Mouse (Mus musculus) left cerebral cortex, adult 11 months (tissue): ENCODE measurements at regions not wholly inside any gene's neighbourhood (a gene's known extent, or its start where the extent isn't known, plus 50 kb on each side); places are given as distances from the start of the nearest gene placed in this dataset.

ENCODE experiments used
- DNase-seq: peaks from one replicate; pipeline ENCODE4 v3.0.0; 2022; ENCODE audit warnings: low spot score

DNA sequence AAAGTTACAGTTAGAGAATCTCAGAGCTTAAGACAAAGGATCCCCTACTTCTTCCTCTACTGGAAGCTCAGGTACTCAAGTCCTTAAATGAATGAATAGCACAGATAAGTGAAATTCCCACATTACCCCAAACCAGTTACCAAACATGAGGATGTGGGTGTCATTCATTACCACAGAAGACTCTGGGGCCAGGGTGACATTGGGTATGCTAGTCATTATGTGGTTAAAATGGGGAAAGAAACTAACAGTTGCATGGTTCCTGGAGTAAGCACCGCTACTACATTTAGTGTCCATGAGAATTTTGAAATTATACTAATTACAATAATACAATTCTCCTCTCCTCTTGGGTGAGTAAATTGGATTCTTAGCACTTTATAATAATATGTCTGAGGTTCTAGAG, 142.9 kb upstream of the Thbs1 start:
- DNase-seq = no peak

DNA sequence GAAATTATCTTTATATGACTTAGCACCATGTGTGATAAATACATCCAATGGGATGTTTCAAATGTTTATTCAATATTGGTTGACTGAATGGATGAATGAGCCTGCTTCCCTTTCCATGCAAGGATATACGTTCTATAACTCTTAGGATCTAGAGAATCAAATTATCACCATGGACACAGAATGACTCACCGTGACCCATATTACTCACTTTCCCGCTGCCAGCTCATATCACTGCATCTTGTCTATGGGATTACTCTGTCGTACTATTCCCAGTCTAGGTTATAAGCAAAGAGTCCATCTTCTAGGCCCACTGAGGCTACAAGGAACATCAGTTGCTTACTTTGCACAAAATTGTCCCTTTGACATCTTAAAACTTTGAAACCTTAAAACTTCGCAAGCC, 141.0 kb upstream of the Thbs1 start:
- no peak for DNase-seq

DNA sequence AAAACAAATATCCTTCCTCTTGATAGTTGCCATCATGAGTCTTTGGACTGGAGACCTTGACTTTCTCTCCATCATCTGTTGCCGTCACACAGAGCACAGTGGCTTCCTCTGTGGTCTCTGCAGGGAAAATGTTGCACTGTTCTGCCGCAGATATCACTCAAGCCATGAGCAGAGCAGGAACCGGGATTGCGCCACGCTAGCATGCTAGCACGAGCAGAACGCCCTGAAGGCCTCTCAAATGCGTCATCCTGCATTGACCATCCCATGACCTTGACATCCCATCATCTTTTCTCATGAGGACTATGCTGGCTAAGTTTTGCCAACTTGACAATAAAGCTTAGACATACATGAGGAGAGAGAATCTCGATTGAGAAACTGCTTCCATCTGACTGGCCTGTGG, 134.6 kb upstream of the Thbs1 start:
- no peak for DNase-seq

DNA sequence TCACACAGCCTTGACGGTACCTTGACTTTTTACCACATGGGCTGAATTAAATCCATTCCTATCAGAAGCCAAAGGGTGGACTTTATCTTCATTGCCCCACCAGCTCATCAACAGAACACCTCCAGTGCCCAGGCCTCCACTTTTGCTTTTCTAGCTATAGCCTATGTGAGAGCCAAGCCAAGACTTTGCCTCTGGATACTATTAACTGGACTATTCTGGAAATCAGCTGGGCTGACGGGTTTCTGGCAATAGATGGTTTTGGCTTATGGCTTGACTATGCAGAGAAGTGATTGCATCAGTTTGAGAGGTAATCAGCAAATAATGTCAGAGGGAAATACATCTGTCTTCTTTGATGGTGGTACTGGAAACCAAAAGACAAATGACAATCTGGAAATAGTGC, 130.8 kb upstream of the Thbs1 start:
- no peak for DNase-seq

DNA sequence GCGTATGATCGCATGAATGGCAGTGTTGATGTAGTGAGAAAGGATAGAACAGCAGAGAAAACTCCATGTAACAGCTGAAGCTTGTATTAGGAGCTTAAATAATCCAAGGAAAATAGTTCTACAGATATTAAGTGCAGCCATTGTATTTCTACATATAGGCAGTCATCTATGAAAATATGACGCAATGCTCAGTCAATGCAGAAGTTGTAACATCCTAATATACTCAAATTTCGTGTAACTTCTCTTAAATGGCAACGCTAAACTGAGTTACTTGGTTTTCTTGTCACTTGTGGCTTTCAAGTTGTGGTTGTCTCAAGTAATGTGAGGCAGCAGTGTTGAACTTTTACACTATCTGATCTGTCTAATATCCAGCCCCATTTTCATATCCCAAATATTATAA, 127.1 kb upstream of the Thbs1 start:
- DNase-seq = no peak

DNA sequence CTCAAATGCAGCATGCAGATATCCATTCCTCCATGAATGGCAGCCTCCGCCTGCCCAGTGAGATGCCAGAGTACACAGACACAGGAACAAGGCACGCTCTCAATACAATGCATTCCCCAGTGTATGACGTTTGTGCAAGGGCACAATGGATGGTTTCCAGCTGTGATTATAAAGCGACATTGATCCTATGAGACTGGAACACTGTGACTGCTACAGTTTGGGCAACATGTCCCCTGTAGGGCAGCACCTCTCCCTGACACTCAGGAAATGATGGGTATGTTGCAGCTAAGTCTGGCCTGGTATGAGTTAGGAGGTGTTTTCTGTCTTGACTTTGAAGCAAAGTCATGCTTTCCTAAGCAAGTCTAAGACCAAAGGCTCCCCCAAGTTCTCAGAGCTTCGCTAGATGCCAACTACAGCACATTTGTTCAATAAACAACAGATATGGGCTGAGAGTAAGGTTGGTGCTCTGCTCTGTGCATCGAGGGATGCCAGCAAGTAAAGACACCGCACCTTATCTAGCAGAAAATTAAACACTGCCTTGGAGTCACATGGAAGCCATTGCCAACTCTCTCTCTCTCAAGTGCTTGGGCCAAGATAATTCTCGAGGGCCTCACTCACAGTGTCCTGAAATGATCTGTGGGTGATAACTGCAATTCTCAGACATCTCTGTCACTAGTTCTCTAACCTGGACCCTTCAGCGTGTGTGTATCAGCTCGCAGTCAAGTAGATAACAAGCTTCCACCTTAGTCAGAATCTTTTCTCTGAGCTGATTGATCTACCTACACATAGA, 124.1 kb upstream of the Thbs1 start:
- no peak for DNase-seq

DNA sequence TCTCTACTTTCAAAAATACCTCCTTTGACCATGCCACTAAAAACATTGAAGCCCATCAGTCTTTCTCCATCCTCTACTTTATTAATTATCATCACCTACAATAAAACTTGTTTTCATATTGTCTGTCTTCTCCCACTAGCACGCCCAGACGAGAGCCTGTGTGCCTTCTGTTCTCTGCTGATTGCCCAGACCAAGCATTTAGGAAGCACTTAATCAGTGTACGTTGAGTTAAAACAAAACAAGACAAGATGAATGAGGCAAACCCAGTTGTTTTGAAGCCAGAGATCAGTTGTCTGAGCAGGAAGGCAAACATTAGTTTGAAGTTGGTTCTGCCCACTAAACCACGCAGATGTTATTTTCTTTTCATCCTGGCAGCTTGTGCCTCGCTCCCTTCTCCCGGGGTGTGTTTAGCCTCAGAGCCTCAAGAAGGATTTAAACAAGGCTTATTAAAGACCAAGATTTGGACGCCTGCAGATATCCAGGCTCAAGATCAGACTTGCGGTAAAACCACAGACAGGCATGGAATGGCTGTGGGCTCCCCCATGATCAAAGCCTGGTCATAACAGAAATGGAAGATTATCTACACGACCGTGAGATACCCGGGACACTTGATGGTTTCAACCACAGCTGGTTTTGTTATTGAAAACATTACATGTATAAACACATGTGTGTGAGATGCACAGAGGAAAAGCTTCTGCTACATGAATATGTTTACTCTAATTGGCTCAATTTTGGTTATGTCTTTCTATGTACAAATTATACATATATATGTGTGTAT, 123.1 kb upstream of the Thbs1 start:
- no peak for DNase-seq

DNA sequence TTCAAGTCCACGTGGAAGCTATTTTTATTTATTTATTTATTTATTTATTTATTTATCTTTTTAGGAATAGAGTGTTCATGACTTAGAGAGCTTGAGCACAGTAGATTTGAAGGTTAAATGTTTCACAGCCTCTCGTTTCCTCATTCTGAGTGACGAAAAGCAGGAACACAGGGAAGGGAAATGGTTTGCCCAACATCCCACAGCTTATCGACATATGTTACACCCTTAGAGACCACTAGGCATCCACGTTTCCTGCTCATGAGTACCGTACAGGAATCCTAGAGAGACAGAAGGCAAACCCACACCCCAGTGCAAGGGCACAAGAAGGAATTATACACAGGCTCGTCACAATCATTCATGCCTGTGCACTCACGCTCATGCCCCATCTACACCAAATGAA, 122.5 kb upstream of the Thbs1 start:
- DNase-seq = no peak

DNA sequence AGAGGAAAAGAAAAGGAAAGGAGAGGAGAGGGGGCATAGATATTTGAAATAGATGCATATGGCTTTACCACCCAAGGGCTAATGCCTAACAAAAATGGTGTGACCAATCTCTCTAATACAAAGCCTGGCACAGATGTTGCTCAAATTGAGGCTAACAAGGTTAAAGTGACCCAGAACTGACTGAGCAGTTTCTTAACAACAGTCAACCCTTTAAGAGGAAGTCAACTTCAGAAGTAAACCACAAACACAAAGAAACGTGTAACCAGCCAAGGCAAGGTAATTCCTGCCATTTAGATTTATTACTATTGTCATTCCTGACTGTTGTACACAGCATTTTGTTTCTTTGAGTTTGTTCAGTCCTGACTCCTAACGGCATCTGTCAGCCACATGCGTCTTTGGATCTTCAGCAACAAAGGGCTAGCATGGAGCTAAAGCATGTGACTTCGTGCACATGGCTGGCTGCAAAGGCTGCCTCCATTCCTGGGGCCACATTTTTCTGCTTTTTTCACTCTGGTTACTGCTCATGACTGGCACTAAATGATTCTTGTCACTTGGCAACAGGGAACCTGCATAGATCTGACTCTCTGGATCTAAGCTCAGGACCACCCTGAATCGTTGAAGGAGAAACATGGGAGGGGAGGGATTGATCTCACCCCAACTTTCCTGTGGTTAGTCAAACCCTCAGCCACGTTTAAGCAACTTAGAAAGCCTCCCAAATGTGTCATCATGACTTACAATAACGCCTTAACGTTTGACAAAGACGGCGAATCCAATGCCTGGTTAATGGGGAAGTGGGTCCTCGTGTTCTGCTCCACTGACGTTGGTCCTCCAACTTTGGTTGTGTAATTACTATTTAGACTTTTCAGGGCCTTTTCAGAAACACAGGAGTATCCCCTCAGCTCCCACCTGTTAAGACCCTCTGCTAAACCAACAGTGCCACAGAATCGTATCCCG, 115.3 kb upstream of the Thbs1 start:
- DNase-seq = no peak

DNA sequence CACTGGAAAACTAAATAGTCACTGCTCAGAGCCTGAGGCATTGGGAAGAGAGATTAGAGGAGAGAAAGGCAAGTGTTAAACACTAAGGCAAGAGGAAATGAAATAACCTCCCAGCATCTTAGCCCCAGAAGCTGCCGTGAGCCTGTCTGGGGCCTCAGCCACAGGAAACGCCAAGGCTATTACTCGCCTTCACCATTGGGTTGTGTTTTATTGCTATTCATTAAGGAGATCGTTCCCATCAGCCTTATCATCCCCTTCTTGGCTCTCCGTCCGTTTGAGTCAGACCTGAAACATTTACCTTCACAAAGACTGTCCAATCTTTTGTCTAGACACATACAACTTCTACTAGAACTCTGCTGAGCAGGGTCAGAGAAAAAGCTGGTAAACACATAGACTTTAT, 112.0 kb upstream of the Thbs1 start:
- DNase-seq = no peak

DNA sequence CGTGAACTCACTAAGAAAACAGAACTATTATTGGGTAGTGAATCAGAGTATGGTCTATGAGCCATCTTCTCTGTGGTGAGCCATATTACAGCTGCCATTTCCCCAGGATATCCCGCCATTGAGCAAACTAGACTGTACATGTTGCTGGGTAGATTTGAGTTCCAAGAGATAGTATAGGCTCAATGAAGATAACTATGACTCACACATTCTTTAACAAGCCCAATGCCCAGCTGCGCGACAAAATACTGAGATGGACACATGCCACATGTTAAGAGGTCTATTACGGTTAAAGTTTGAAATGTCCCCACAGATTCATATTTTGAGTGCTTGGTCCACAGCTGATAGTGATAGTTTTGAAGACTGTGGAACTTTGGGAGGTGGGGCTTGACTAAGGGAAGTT, 107.5 kb upstream of the Thbs1 start:
- no peak for DNase-seq

DNA sequence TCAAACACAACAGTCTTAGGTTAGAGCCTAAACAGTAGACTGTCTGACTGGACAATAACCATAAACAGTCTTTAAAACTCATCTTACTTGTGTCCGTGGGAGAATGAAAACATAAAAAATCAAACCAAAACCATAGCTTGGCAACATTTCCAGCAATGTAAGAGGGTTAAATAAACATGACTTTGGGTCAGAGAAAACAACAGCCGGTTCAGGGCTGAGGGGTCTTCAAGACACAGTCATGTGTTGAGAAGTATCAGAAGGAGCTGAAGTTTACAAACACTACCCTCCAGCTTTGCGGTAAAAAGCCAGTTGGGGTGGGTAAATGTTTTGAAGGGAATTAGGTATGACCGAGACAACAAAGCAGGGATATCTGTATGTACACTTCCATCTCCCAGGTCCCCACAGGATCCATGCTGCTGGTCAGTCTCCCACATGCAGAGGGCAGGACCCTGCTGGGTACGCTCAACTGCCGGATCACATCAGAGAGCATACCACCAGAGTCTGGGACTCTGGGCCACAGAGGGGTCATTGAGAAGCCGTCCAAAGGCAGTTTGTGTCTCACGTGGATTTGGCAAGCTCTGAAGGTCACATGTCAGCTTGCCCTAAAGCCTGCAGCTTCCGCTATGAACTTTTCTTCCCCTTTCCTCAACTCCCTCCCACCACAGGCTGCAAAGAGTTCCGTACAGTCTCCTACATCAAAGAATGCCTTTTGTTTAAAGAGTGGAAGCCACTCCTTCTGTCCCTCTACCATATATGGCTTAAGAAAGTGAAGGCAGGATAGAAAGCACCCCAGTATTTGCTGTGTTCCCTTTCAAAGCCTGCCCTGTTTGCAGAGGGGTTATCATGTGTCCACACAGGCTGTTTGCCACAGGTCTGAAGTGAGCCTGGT, 103.9 kb upstream of the Thbs1 start:
- no peak for DNase-seq

DNA sequence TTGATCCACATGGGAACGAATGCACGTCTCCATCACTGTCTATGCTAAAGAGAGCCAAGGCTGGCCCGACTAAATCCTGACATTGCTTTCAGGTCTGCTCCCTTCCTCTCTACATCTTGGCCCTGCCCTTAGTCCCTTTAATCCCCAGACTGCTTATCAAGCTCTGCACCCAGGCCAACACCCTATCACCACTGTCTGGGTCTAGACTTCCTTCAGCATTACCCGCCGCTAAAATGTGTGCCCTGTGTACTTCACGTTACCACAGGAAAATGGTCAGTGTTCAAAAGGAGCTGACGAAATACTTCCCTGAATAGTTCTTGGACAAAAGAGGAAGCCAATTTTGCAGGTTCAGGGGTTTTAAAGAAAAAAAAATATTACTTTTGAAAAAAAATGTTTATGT, 100.0 kb upstream of the Thbs1 start:
- no peak for DNase-seq

DNA sequence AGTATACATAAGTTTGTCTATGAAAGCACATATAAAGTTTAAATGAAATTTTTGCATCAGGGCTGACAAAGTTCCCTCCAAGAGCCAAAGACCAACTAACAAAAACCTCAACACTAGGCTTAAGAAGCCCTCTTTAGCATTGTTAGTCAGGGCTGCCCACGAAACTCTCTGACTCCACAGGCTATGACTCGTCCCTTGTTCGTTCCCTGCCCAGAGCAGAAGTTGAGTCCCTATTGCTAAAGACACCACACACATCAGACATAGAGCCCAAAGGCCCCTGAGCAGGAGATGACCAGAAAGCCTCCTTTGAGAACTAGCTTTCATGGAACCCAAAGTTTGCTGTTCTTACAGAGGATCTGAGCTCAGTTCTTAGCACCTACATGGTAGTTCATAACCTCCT, 99.5 kb upstream of the Thbs1 start:
- no peak for DNase-seq

DNA sequence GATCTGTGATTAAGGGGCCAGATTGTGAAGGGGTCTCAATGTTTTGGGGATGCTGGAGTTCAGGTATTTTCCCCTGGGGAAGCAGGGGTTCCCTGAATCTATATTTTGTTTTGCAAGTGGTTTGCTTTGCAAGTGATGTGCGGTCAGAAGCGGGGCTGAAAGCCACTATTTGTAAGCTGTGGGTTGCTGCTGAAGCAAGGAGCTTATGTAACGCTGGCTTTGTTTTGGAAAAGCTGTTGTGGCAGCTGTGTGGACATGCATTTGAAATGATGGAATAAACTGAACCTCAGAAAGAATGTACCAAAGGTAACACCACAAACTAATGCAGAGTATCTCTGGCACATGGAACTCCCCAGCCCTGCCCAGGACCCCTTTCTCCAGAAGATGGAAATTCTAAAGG, 98.5 kb upstream of the Thbs1 start:
- no peak for DNase-seq

DNA sequence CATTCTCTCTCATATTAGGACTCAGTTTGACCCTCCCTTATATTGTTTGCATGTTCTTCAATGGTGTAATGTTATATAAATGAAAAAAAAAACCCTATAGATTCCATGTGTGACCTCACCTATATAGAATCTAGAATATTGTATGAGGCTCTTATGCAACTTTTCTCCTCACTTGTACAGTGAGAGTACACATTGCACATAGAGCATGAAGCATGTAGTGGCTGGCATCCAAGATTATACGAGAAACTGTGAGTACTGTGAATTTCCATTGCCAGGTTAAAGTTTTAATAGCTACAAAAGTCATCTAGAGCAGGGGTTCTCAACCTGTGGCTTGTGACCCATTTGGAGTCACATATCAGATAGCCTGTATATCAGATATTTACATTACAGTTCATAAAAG, 96.5 kb upstream of the Thbs1 start:
- DNase-seq = no peak

DNA sequence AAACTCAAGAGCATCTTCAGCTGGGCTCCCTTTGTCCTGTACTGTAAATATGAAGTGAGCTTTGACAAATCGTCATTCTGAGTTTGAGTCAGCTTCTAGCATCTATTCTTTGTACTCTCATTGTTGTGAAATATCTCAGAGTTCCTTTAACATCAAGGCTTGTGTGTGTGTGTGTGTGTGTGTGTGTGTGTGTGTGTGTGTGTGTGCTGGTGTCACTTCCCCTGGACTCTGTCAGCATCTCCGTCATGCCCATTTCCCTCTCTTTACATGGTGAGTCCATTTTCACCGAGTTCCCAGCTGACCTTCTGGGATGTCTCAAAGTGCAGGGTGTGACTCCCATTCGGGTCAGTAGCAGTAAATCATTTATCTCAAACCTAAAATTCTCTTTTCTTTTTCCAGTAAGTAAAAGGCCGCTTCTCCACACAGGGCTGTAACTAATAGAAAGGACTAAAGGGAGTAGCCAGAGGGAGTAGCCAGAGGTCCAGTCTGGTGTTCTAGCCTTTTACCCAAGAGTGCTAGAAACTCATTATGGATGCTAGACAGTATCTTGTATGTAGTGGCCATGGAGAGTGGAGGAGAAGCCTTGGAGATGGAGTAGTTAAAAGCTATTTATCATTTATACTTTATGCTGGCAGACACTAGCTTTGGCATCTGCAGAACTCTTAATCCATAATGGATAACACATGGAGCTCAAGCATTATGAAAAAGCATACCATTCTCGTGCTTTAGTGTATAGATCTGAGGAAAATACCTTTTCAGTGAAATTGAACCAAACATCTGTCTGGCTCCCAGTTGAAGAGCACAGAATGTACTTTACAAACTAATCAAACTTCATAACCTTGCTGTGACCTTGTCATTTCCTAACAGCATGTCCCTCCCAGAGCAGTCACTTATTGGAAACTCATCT, 85.6 kb upstream of the Thbs1 start:
- DNase-seq = no peak

DNA sequence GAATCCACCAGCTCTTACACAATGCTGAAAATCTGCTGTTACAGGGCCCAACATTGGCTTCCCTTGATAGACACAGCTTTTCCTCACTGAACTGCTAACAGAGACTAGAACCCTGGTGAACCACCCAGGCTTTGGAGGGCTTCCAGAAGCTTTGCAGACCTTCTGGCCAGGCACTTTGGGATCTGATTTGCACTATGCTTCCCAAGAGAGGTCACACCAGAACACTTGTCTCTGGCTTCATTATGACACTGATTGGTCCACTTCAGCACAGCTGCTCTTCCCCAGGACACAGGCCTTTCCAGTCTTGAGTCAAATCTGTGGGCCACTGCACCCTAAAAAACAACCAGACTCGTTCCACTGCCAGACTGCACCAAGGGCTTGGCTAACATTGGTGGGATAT, 82.8 kb upstream of the Thbs1 start:
- no peak for DNase-seq

DNA sequence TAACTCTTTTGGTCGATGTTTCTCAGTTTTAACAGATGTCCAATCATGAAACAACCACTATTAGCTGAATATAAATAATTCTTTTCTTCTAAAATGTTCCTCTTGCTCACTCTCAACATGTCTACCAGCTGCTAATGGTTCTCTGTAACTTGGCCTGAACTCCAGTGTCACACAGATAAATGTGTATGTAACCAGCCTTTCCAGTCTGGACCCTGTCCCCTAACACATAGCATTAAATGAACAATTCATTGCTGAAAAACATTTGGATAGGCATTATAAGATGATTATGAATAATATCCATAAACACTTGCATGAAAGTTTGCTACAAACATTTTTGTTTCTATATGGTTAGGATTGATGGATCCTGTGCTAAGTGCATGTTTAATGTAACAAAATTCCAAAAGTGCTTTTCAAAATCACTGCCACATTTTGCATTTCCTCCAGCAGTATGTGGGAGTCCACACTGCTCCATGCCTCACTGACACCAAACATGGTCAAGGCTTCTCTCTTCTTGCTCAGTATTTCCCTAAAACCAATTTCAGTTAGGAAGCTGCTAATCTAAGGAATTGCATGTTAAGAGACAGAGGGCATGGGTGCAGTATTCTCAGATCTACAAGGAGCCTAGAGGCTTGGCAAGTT, 82.1 kb upstream of the Thbs1 start:
- no peak for DNase-seq

DNA sequence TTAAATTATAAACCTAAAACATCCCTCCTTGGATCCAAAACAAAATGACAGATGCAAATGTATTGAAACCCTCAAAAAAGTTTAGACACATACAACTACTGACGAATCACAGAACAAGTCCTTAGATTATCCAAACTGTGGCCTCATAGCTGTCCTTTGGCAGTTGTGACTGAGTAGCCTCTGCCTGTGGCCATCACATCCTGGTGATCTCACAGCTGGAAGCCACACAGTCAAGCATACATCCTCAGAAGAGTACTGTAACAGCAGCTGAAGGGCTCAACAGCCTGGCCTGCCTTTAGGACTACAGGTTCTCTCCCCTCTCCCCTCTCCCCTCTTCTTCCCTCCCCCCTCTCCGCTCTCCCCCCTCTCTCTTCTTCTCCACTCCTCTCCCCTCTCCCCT, 80.0 kb upstream of the Thbs1 start:
- no peak for DNase-seq
